In the genomic region with DNA sequence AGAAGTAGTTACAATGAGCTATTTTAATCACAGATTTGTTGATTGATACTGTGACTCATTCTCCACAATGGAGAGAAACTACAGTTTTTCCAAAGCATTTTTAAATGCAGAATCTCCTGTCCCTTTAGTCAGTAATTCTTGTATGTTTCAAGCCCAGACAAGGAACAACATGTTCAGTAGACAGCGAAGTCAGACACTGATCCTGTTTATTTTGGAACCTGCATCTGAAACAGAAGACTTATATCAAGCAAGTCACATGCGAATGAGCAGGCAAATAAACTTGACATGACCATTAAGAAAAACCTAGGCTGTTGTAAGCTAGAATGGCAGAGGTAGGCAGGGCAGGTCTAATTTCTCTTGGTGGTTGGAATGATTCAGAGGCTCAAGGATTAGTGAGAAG, we compare ENCODE assay signal across 21 mouse cellular contexts. TPM values are rescaled to one million over a fixed set of nuclear protein-coding genes. Genes with fewer than 3 reads are reported as not detected.
"Had no signal": no experiment of that assay in that cellular context is flagged by ENCODE, and none has a peak within 500 bp of the region (broad histone marks: within the 10 kb centered on the region; RNA-seq: fewer than 3 reads in every experiment).

No protein-coding gene starts in this region.

- ATAC-seq: midbrain, embryonic 16.5 days had no signal

- DNase-seq: lung, adult 18-20 months; lung, embryonic 14.5 days; lung, postnatal 10 days; lung, postnatal 4 days; midbrain, embryonic 14.5 days; retina, postnatal 1 day; right cerebral cortex, adult 18-20 months; right cerebral cortex, postnatal 25 days; right cerebral cortex, postnatal 4 days; spleen, adult 18-20 months; thymus, adult 18-20 months; thymus, postnatal 14 days; thymus, postnatal 36 days had no signal

- H3K36me3 ChIP-seq: midbrain, embryonic 10.5 days; midbrain, embryonic 12.5 days; neural tube, embryonic 13.5 days; neural tube, embryonic 15.5 days had no signal

- H3K27ac ChIP-seq: midbrain, embryonic 10.5 days; midbrain, embryonic 12.5 days; neural tube, embryonic 13.5 days; neural tube, embryonic 15.5 days had no signal

- H3K4me2 ChIP-seq: lung, embryonic 14.5 days; midbrain, embryonic 12.5 days; neural tube, embryonic 13.5 days; neural tube, embryonic 15.5 days had no signal

- H3K4me3 ChIP-seq: midbrain, embryonic 10.5 days; midbrain, embryonic 12.5 days; myocyte; neural tube, embryonic 13.5 days; neural tube, embryonic 15.5 days had no signal

- H3K9me3 ChIP-seq: midbrain, embryonic 10.5 days; midbrain, embryonic 12.5 days; neural tube, embryonic 13.5 days; neural tube, embryonic 15.5 days had no signal

- H3K9ac ChIP-seq: lung, embryonic 14.5 days; midbrain, embryonic 12.5 days; neural tube, embryonic 13.5 days; neural tube, embryonic 15.5 days had no signal

- H3K27me3 ChIP-seq: neural tube, embryonic 13.5 days; neural tube, embryonic 15.5 days had no signal

RNA-seq across cellular contexts. Expression of gene Dpyd, which starts 2.0 kb away (rescaled TPM):
- total RNA-seq: megakaryocyte, adult 5-6 weeks; megakaryocyte-erythroid progenitor cell, adult 5-6 weeks had no signal
